Mouse (Mus musculus): Measurements from ENCODE around the gene Ppil4.

DNA sequence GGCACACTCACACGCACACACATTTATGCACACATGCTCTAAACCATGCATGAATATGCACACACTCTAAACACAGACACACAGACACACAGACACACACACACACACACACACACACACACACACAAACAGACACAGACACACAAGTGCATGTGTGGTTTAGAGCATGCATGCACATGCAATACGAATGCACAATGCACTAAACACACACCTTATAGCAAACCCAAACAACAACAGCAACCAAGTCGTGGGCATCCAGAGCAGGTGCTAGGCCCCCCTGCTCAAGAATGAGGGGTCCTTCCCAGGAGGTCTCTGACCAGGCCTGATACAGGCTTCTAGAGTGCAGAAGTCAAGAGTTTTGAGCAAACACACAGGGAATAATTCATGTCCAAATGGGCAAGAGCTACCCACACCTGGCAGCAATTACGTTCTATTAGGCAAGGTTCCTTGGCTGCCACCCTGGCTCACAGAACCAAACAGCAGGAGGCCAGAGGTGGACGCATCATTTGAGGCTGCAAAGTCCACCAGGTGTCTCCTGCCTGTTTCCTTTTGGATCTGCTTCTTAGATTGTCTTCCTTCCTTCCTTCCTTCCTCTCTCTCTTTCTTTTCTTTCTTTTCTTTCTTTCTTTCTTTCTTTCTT, 78.8 kb downstream of the Ppil4 start:
- TF ChIP-seq CTCF (conservative IDR thresholded peaks at IDR 0.05; ENCODE audit: low read length) (no peak), POU5F1 (IDR thresholded peaks at IDR 0.05; ENCODE audit: borderline replicate concordance, low read length) (no peak)

Measured in E14TG2a.4 (cell line).